Mouse (Mus musculus) heart, embryonic 14.5 days (tissue): ENCODE data around the gene Dlx3. TPM values are rescaled to one million over a fixed set of nuclear protein-coding genes. Genes with fewer than 3 reads are reported as not detected.

Experiments used
- ATAC-seq: fragments of 200-750 bp; cut with Nextera tagmentation; 2 replicates; pipeline ENCODE4 v1.8.0; 2017; ENCODE audit warnings: low read depth, moderate TSS enrichment; ENCODE audit not compliant: insufficient number of reproducible peaks, insufficient read depth, low FRiP score
- H3K27ac ChIP-seq, 2 experiments: fragments of 200-500 bp in 1 of 2; fragments of 300-500 bp in 1 of 2; sonication (generic) in 1 of 2; replicated peaks in 1 of 2; 2 replicates each; pipeline ENCODE4 v1.5.1; 2012 to 2014; ENCODE audit warnings: low read depth in 2 of 2, low read length in 2 of 2, control low read depth in 1 of 2, mild to moderate bottlenecking in 1 of 2, mixed read lengths in 1 of 2; ENCODE audit not compliant: control insufficient read depth in 1 of 2, insufficient read depth in 1 of 2
- H3K27me3 ChIP-seq: fragments of 300-500 bp; sonication (generic); 2 replicates; pipeline ENCODE4 v1.6.1; 2014; ENCODE audit warnings: mild to moderate bottlenecking, low read length, control low read depth; ENCODE audit not compliant: control insufficient read depth, insufficient read depth
- H3K36me3 ChIP-seq: fragments of 300-500 bp; sonication (generic); 2 replicates; pipeline ENCODE4 v1.6.1; 2014; ENCODE audit warnings: mild to moderate bottlenecking, control low read depth, low read length, mixed read lengths; ENCODE audit not compliant: control insufficient read depth, insufficient read depth
- H3K4me1 ChIP-seq, 2 experiments: fragments of 200-500 bp in 1 of 2; fragments of 300-500 bp in 1 of 2; sonication (generic) in 1 of 2; 2 replicates each; pipeline ENCODE4 v1.6.1; 2012 to 2014; ENCODE audit warnings: low read length in 2 of 2, control low read depth in 1 of 2, mixed read lengths in 1 of 2; ENCODE audit not compliant: control insufficient read depth in 2 of 2, insufficient read depth in 2 of 2
- H3K4me2 ChIP-seq: fragments of 300-500 bp; sonication (generic); 2 replicates; pipeline ENCODE4 v1.6.1; 2014; ENCODE audit warnings: mild to moderate bottlenecking, low read length
- H3K4me3 ChIP-seq, 2 experiments: fragments of 200-500 bp in 1 of 2; fragments of 300-500 bp in 1 of 2; sonication (generic) in 1 of 2; 2 replicates each; pipeline ENCODE4 v1.5.1; 2012 to 2014; ENCODE audit warnings: low read length in 2 of 2, mild to moderate bottlenecking in 2 of 2, control low read depth in 1 of 2, low read depth in 1 of 2, moderate library complexity in 1 of 2; ENCODE audit not compliant: control insufficient read depth in 1 of 2, insufficient read depth in 1 of 2
- H3K9ac ChIP-seq: fragments of 300-500 bp; sonication (generic); 2 replicates; pipeline ENCODE4 v1.6.1; 2014; ENCODE audit warnings: mild to moderate bottlenecking, low read length
- H3K9me3 ChIP-seq: fragments of 300-500 bp; sonication (generic); 2 replicates; pipeline ENCODE4 v1.6.1; 2016; ENCODE audit warnings: low read length, control low read depth; ENCODE audit not compliant: control insufficient read depth
- WGBS: fragments of 180-500 bp; shearing (Covaris S2); extraction: QIAGEN DNeasy Blood & Tissue Kit; methylation state at CpG from one replicate; pipeline ENCODE4 v1.1.7; 2014; 5-methylcytosine and 5-hydroxymethylcytosine counted together
- polyA plus RNA-seq: library from polyadenylated mRNA; unstranded; fragments of >200 nt; fragmentation: Nextera tagmentation; extraction: Ambion mirVana; gene quantifications from 2 replicates; pipeline ENCODE4 v1.2.1, GENCODE M21; 2014

Gene Dlx3
- polyA plus RNA-seq, 1 experiment from 2014 or later = not detected

DNA sequence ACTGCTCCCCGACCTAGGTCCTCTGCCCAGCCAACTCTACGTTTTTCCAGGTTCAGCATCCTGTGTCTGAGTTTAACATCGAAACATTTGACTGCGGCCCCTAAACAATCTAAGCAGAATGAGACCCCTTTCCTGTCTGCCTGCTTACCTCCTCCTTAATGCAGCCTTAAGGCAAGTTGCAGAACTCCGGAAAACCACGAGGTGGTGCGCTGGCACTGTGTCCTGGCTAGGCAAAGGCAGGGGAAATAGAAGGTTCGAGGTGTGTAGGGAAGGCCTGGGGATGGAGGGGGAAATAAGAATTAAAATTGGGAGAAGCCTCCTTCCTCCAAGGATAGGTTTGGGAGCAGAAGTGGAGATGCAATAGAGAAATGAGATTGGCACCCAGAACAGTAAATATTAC lies 1.4 kb upstream of the Dlx3 start:
- peaks cover 8 to 11% of the 10 kb centered on the region in 2 experiments; a peak in 3 of 4 replicates for H3K4me1 ChIP-seq
- no peak overlapping the region for H3K4me3 ChIP-seq
- H3K9ac ChIP-seq = no peak overlapping the region
- no peaks in the 10 kb centered on the region for H3K36me3 ChIP-seq
- H3K9me3 ChIP-seq = no peaks in the 10 kb centered on the region
- WGBS = 4% methylated on average over 8 of the region's 8 CpGs
- no peak for ATAC-seq
- H3K4me2 ChIP-seq = no peak overlapping the region
- H3K27me3 ChIP-seq = peaks cover 64% of the 10 kb centered on the region
- no peak overlapping the region for H3K27ac ChIP-seq

DNA sequence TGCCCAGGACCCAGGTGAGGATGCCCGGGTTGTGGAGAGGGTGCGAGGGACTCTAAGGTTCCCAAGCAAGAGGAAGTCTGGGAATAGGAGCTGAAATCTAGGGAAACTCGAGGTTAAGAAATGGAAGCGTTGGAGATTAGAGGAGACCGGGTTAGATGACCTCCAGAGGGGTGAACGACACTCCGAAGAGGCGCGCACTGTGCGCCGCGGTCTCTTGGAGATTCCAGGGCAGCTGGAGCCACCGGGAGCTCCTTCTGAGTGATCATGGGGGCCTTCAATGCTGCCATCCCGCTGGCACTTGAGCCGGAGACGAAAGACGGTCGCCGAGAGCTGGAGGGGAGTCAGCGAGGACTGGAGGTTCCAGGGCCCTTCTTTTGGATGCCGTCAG lies 708 bp downstream of the Dlx3 start:
- WGBS = 2% methylated on average over 21 of the region's 21 CpGs
- peaks cover 8 to 11% of the 10 kb centered on the region in 2 experiments; a peak in 3 of 4 replicates for H3K4me1 ChIP-seq

DNA sequence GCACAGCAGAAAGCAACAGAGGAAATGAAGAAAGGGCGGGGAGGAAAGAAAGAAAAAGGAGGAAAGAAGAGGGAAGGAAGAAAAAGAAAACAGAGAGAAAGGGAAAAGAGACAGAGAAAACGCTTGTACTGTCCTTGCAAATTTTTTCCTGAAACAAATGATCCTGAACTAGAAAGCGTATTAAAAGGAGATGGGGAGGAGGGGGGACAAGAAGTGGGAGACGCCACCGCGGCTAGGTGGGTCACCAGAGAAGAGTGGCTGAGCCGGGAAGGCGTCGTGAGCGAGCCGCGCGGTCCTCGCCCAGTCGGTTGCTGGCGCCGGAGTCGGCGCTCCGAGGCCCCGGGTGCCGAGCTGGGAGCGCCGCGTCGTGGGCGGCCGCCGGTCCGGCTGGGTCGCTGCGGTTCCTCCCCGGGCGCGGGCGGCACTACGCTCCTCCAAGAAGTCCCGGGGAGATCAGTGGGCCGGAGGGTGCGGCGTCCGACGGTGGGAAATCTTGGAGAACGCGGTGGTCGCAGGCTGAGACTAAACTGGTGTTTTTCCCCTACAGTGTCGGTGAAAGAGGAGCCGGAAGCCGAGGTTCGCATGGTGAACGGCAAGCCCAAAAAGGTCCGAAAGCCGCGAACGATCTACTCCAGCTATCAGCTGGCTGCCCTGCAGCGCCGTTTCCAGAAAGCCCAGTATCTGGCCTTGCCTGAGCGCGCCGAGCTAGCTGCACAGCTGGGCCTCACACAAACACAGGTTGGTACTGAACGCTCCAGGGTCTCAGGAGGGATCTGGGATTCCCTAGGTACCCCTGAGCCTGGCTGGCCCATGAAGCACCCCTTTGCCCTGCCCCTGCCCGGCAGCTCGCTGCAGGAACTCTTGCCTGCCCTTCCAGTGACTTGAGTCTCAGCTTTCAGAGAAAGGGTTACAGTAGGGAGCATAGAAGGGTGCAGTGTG lies 1.5 kb downstream of the Dlx3 start:
- H3K9ac ChIP-seq = peak overlapping the region; percentile 47; the same call in 1 of the 2 replicates
- no peak overlapping the region for H3K27ac ChIP-seq
- H3K27me3 ChIP-seq = peaks cover 87% of the 10 kb centered on the region
- peak overlapping the region; percentile 36 for H3K4me3 ChIP-seq
- no peak for ATAC-seq
- peak overlapping the region; percentile 76 for H3K4me2 ChIP-seq
- H3K4me1 ChIP-seq = peaks cover 8 to 13% of the 10 kb centered on the region in 2 experiments; a peak in 3 of 4 replicates
- H3K36me3 ChIP-seq = no peaks in the 10 kb centered on the region
- 3% methylated on average over 63 of the region's 63 CpGs for WGBS
- no peaks in the 10 kb centered on the region for H3K9me3 ChIP-seq

More for the DNA sequence above, 708 bp downstream of the Dlx3 start:
- peak overlapping the region; percentile 33 to 36 for H3K4me3 ChIP-seq
- no peak overlapping the region for H3K9ac ChIP-seq
- H3K27ac ChIP-seq = no peak overlapping the region
- no peaks in the 10 kb centered on the region for H3K9me3 ChIP-seq
- peaks cover 85% of the 10 kb centered on the region for H3K27me3 ChIP-seq
- ATAC-seq = no peak
- H3K4me2 ChIP-seq = peak overlapping the region; percentile 76
- no peaks in the 10 kb centered on the region for H3K36me3 ChIP-seq

DNA sequence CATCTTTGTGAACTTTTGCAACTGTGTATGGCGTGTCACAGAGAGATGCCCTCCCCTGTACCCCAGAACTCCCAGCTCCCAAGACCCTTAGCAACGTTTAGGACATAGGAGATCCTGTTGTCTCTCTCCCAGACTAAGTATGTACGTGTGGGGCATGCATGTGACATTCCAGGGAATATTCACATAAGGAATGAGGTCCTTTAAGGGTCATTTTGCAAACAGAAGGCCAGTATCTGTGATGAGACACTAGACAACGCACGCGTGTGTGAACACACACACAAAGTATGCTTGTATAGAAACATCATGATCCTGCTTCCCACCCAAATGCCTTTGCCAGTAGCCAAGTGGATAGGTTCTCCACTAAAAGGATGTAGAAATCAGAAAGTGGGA lies 2.2 kb downstream of the Dlx3 start:
- Histone ChIP-seq H3K4me1 (peaks cover 11 to 19% of the 10 kb centered on the region in 2 experiments; a peak in 3 of 4 replicates), H3K9ac (no peak overlapping the region), H3K36me3 (no peaks in the 10 kb centered on the region), H3K4me3 (0 out of 4 replicates have a peak overlapping the region, but pooled peaks of 1 of the 2 experiments have one; percentile 36), H3K27ac (no peak overlapping the region), H3K27me3 (peaks cover 87% of the 10 kb centered on the region), H3K4me2 (no peak overlapping the region), H3K9me3 (no peaks in the 10 kb centered on the region)
- no peak for ATAC-seq
- 49% methylated on average over 6 of the region's 6 CpGs for WGBS

DNA sequence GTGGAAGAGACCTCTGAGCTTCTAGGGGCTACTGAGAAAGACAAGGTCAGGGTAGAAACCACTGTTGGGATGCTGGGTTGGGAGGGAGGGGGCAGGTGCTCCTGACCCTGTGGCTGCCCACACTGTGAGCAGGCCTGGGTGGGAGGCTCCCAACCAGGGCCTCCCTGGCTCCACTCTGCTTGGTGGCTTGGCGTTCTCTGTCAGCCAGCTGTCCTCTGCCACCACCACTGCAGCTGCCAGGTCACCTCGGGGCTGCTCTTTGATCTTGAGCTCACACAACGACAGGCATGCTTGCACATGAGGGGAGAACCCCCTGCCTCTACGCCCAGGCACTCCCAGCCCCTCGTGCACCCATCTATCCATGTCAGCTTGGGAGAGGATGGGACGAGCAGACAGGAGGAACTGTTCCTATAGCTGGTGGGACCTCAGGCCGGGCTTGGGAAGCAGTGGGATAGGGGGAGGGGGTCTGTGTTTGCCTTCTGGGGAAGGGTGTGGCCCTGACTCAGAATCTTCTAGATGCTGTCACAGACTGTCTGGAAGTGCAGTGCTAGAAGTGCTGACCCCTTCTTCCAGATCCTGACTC lies 5.5 kb downstream of the Dlx3 start:
- peaks cover 83% of the 10 kb centered on the region for H3K27me3 ChIP-seq
- H3K27ac ChIP-seq = no peak overlapping the region
- no peak overlapping the region for H3K4me2 ChIP-seq
- H3K36me3 ChIP-seq = no peaks in the 10 kb centered on the region
- H3K4me3 ChIP-seq = no peak overlapping the region
- WGBS = 33% methylated on average over 7 of the region's 7 CpGs
- H3K9ac ChIP-seq = no peak overlapping the region
- no peak for ATAC-seq
- H3K4me1 ChIP-seq = peaks cover 8 to 10% of the 10 kb centered on the region in 2 experiments; a peak in 3 of 4 replicates
- no peaks in the 10 kb centered on the region for H3K9me3 ChIP-seq

DNA sequence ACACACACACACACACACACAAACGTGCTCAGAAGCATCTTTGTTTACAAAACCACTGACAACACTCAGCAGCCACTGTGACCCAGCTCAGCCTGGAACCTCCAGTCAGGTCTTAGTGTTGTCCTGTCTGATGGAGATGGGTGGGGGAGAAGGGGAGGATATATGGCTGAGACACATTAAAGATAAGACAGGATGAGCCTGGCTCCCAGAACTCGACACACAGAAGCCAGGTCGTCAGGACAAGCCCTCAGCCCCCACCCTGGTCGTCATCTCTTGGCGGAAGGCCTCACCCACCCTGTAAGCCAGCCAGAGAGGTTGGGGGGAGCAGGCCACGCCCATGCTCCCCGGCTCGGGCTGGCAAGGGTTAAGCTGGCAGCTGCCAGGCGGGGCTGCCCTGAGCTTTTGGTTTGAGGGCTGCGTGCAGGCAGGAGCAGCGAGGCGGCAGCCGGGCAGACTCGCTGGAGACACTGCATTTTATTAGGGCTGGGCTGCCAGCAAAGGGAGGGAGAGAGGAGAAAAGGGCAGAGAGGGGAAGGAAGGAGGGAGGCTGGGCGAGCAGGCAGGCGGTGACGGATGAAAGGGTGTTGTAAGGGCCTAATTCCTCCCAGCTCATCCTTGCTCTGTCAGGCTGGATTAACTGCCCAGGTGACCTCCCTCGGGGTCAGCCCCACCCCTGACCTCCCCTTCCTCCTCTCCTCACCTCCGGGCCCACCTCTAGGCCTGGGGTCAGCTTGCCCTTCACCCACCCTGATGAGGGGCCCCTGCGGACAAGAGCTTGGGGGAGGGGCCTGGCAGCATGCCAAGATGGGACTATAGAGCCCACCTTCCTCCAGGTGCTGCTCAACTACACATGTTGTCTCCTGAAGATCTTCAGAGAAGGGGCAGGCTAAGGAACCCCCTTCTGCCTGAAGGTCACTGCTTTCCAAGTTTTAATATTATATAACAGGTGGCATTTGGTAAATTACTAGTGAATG lies 6.6 kb downstream of the Dlx3 start:
- peaks cover 75% of the 10 kb centered on the region for H3K27me3 ChIP-seq
- no peaks in the 10 kb centered on the region for H3K36me3 ChIP-seq
- H3K4me3 ChIP-seq = peak overlapping the region in 1 of 2 experiments; percentile 16; a peak in 1 of 4 replicates
- no peaks in the 10 kb centered on the region for H3K9me3 ChIP-seq
- peaks cover 4 to 8% of the 10 kb centered on the region in 2 experiments; a peak in 3 of 4 replicates for H3K4me1 ChIP-seq
- WGBS = 3% methylated on average over 19 of the region's 20 CpGs
- H3K27ac ChIP-seq = no peak overlapping the region
- H3K4me2 ChIP-seq = peak overlapping the region; percentile 48
- peak; percentile 38; the same call in 1 of the 2 replicates for ATAC-seq
- H3K9ac ChIP-seq = peak overlapping the region; percentile 13; the same call in 1 of the 2 replicates

DNA sequence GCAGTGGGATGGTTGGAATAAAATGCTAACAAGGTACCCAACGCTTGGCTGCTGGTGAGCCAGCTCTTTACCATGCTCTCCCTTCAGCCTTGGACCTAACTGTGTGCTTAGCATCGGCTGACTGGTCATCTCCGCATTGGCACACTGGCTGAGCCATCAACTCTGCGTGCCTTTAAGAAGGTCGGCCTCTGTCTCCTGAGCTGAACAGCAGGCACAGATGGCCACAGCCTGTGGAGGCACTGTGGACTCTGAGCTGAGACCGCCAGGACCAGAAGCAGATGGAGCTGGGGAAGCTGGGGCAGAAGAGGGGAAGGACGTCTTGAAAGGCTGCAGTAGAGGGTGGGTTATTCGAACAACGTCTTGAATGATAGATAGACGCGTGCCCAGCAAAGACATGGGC lies 8.4 kb downstream of the Dlx3 start:
- Histone ChIP-seq H3K27me3 (peaks cover 57% of the 10 kb centered on the region), H3K4me2 (no peak overlapping the region), H3K36me3 (no peaks in the 10 kb centered on the region), H3K9ac (no peak overlapping the region), H3K27ac (no peak overlapping the region), H3K4me1 (peaks cover 4 to 8% of the 10 kb centered on the region in 2 experiments; a peak in 3 of 4 replicates), H3K4me3 (no peak overlapping the region), H3K9me3 (no peaks in the 10 kb centered on the region)
- no peak for ATAC-seq
- 68% methylated on average over 11 of the region's 11 CpGs for WGBS
